Mouse (Mus musculus) midbrain, embryonic 16.5 days (tissue): ENCODE results near the gene Atp10a. TPM values are rescaled to one million over a fixed set of nuclear protein-coding genes. Genes with fewer than 3 reads are reported as not detected.

Experiments used
- ATAC-seq: fragments of 200-750 bp; cut with Nextera tagmentation; 2 replicates; pipeline ENCODE4 v1.8.0; 2017; ENCODE audit warnings: moderate TSS enrichment
- H3K27ac ChIP-seq: fragments of 300-500 bp; sonication (generic); 2 replicates; pipeline ENCODE4 v1.5.1; 2014; ENCODE audit warnings: mild to moderate bottlenecking, low read length, mixed read lengths
- H3K27me3 ChIP-seq: fragments of 300-500 bp; sonication (generic); 2 replicates; pipeline ENCODE4 v1.6.1; 2014; ENCODE audit warnings: low read depth, low read length, mixed read lengths; ENCODE audit not compliant: control insufficient read depth, insufficient read depth
- H3K36me3 ChIP-seq: fragments of 300-500 bp; sonication (generic); 2 replicates; pipeline ENCODE4 v1.6.1; 2014; ENCODE audit warnings: mild to moderate bottlenecking, low read length, moderate library complexity, mixed read lengths; ENCODE audit not compliant: control insufficient read depth, insufficient read depth
- H3K4me1 ChIP-seq: fragments of 300-500 bp; sonication (generic); 2 replicates; pipeline ENCODE4 v1.6.1; 2014; ENCODE audit warnings: mild to moderate bottlenecking, low read length, mixed read lengths; ENCODE audit not compliant: control insufficient read depth, insufficient read depth
- H3K4me2 ChIP-seq: fragments of 300-500 bp; sonication (generic); 2 replicates; pipeline ENCODE4 v1.6.1; 2014; ENCODE audit warnings: mild to moderate bottlenecking, low read length, mixed read lengths
- H3K4me3 ChIP-seq: fragments of 300-500 bp; sonication (generic); 2 replicates; pipeline ENCODE4 v1.5.1; 2014; ENCODE audit warnings: low read depth, mild to moderate bottlenecking, low read length, moderate library complexity, mixed read lengths
- H3K9ac ChIP-seq: fragments of 300-500 bp; sonication (generic); 2 replicates; pipeline ENCODE4 v1.6.1; 2014; ENCODE audit warnings: low read depth, low read length, mixed read lengths
- H3K9me3 ChIP-seq: fragments of 300-500 bp; sonication (generic); replicated peaks from 2 replicates; pipeline ENCODE4 v1.6.1; 2014; ENCODE audit warnings: mild to moderate bottlenecking, low read length, mixed read lengths; ENCODE audit not compliant: control insufficient read depth, poor library complexity, severe bottlenecking
- WGBS: fragments of 180-500 bp; shearing (Covaris S2); extraction: QIAGEN DNeasy Blood & Tissue Kit; methylation state at CpG from one replicate; pipeline ENCODE4 v1.1.7; 2014; 5-methylcytosine and 5-hydroxymethylcytosine counted together
- polyA plus RNA-seq: library from polyadenylated mRNA; unstranded; fragments of >200 nt; fragmentation: Nextera tagmentation; extraction: Ambion mirVana; gene quantifications from 2 replicates; pipeline ENCODE4 v1.2.1, GENCODE M21; 2015

The Atp10a gene
- polyA plus RNA-seq, 1 experiment from 2014 or later: 1.2 TPM

DNA sequence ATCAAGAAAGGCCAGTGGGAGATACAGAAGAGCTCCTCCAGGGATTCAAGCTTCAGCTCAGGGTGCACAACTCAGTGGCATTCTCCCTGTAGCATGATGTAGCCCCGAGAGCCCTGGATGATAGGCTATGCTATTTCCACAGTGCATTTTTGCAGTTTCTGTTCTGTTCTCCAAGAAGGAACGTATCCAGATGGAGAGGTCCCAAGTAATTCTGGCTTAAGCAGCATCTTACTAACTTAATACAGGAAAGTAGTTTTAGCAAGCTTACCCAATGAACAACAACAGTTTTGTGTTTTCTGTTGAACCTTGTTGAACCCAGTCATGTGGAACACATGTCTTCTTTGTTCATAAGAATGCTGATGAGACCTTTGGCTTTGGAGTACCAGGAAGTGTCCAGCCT lies 62.6 kb downstream of the Atp10a start:
- WGBS: 86% methylated on average over 2 of the region's 2 CpGs
- Histone ChIP-seq H3K27me3 (no peaks in the 10 kb centered on the region), H3K9me3 (no peaks in the 10 kb centered on the region), H3K27ac (no peak overlapping the region), H3K4me2 (no peak overlapping the region), H3K4me1 (no peaks in the 10 kb centered on the region), H3K4me3 (no peak overlapping the region), H3K9ac (no peak overlapping the region), H3K36me3 (no peaks in the 10 kb centered on the region)
- no peak for ATAC-seq

DNA sequence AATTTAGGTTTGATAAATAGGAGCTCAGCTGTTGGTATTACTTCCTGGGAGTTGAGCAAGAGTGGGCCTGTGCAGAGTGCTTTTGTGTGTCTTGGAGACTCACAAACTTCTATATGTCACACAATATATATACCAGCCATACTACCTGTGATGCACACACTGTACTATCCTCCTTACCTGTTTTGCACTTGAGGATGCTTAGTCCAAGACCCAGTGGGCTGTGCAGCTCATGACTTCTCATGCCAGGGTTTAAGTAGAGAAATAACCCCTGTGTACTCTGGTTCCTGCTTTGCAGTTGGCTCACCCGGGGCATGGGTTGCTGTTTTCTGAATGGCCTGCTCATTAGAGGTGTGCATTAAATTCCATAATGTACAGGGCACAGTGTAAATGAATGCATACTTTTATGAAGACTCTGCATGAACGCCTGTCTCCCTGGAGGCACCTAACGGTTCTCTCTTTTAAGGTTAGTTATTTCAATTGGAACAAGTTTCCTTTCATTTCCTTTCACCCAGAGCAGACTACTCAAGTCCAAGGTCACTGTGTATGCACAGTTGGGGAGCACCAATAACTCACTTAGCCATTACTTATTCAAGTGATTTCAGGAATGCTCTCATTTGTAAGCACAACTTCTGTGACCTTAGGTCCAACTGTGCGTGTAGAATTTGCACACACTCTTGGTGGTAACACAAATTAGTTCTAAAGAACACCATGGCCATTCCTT lies 63.4 kb downstream of the Atp10a start:
- Histone ChIP-seq H3K4me2 (no peak overlapping the region), H3K27ac (no peak overlapping the region)

DNA sequence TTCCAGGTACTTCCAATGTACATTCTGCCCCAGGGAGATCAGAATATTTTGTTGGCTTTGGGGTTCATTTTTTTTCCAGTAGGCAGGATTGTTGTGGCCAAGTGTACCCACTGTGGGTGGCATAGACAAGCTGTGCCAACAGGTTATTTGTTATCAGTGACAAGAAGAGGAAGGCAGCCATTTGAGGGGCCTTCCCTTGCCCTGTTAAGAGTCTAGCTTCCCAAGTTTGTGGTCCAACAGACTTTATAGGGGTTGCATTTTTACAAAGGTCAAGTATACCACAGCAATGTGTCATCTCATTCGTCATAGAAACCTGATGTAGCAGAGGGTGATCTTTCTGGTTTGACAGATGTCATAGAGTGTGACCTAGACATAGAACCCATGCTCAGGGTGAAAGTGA lies 66.3 kb downstream of the Atp10a start:
- Histone ChIP-seq H3K27me3 (no peaks in the 10 kb centered on the region), H3K4me1 (no peaks in the 10 kb centered on the region), H3K27ac (no peak overlapping the region), H3K36me3 (no peaks in the 10 kb centered on the region), H3K9ac (no peak overlapping the region), H3K9me3 (no peaks in the 10 kb centered on the region), H3K4me2 (no peak overlapping the region), H3K4me3 (no peak overlapping the region)
- 97% methylated on average over 1 of the region's 1 CpGs for WGBS
- no peak for ATAC-seq

More for the DNA sequence above, 63.4 kb downstream of the Atp10a start:
- no peak overlapping the region for H3K4me3 ChIP-seq
- H3K27me3 ChIP-seq: no peaks in the 10 kb centered on the region
- H3K4me1 ChIP-seq: no peaks in the 10 kb centered on the region
- no peaks in the 10 kb centered on the region for H3K9me3 ChIP-seq
- WGBS: 61% methylated on average over 4 of the region's 4 CpGs
- no peak overlapping the region for H3K9ac ChIP-seq
- H3K36me3 ChIP-seq: no peaks in the 10 kb centered on the region
- no peak for ATAC-seq

DNA sequence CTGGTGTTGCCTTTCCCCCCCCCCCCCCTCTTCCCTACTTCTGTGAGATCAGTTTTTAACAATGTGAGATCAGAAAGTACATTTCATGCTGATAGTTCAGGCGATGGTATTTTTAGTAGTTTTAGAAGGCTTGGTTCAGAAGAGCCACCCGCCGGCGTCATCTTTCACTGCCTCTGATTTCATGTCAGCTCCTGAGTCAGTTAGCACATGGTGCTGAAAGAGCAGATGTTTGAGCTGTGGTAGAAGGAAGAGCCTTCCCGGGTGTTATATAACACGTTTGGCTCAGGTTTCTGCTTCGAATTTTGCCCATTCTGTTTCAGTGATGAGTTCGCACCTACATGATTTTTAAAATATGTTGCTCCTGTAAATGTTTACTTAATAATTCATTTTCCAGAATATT lies 74.2 kb downstream of the Atp10a start:
- WGBS: 73% methylated on average over 8 of the region's 8 CpGs
- Histone ChIP-seq H3K36me3 (no peaks in the 10 kb centered on the region), H3K9ac (no peak overlapping the region), H3K4me2 (no peak overlapping the region), H3K9me3 (no peaks in the 10 kb centered on the region), H3K27me3 (no peaks in the 10 kb centered on the region), H3K4me3 (no peak overlapping the region), H3K27ac (no peak overlapping the region), H3K4me1 (no peaks in the 10 kb centered on the region)
- no peak for ATAC-seq

DNA sequence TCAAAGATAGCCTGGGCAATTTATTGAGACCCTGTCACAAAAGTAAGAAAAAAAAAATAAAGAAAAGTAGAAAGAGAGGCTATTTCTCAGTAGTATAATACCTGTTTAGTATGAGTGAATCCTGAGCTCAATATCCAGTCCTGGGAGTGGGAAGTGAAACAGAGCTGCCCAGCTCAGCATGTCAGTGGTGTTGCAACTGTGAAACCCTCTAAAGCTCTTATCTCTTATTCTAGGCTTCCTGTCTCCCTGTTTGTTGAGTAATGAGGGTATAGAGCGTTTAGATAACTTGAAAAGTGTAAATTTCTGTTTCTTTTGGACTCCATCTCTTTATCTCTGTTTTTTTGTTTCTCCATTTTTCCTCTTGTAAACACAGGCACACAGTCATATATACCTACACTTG lies 74.9 kb downstream of the Atp10a start:
- Histone ChIP-seq H3K9ac (no peak overlapping the region), H3K4me3 (no peak overlapping the region), H3K9me3 (no peaks in the 10 kb centered on the region), H3K4me1 (no peaks in the 10 kb centered on the region), H3K27ac (no peak overlapping the region), H3K4me2 (no peak overlapping the region), H3K27me3 (no peaks in the 10 kb centered on the region), H3K36me3 (no peaks in the 10 kb centered on the region)
- WGBS: 93% methylated on average over 1 of the region's 1 CpGs
- no peak for ATAC-seq

DNA sequence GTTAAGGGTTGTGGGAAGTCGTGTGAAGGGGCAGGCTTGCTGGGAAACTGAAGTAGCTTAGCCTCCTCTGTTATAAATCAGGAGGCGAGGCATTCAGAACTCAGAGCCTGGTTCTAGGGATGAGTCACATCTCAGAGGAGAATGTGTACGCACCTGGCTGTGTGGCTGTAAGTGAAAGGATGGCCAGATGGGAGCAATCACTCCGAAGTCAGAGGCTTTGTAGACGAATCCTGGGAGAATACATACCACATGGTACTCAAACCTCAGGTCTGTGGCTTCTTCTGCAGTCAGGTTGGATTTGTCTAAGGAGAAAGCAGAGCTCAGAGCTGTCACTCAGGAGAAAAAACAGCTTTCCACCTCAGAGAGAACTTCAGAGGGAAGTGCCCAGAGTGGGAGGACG lies 76.4 kb downstream of the Atp10a start:
- 80% methylated on average over 6 of the region's 6 CpGs for WGBS
- no peak overlapping the region for H3K27ac ChIP-seq

DNA sequence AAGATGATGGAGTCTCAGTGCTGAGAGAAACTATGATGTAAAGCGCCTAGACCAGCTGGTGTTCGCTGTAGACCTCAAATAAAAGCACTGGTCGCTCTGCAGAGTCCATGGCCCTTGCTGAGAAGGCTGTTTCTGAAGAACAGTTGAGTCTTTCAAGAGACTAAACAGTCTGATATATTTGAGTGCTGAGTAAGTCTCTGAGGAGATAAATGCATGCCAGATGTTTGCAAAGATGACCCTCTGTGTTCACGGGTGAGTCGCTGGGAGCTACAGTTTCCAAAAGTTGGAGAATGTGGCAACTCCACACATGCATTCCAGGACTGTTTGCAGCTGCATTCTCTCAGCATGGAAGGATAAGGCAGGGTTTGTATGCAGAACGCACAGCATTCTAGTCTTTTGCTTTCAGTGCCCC lies 77.5 kb downstream of the Atp10a start:
- ATAC-seq: no peak
- no peak overlapping the region for H3K27ac ChIP-seq

More for the DNA sequence above, 76.4 kb downstream of the Atp10a start:
- H3K9me3 ChIP-seq: no peaks in the 10 kb centered on the region
- H3K4me1 ChIP-seq: no peaks in the 10 kb centered on the region
- H3K4me2 ChIP-seq: no peak overlapping the region
- no peaks in the 10 kb centered on the region for H3K36me3 ChIP-seq
- H3K27me3 ChIP-seq: no peaks in the 10 kb centered on the region
- ATAC-seq: no peak
- H3K4me3 ChIP-seq: no peak overlapping the region
- no peak overlapping the region for H3K9ac ChIP-seq

DNA sequence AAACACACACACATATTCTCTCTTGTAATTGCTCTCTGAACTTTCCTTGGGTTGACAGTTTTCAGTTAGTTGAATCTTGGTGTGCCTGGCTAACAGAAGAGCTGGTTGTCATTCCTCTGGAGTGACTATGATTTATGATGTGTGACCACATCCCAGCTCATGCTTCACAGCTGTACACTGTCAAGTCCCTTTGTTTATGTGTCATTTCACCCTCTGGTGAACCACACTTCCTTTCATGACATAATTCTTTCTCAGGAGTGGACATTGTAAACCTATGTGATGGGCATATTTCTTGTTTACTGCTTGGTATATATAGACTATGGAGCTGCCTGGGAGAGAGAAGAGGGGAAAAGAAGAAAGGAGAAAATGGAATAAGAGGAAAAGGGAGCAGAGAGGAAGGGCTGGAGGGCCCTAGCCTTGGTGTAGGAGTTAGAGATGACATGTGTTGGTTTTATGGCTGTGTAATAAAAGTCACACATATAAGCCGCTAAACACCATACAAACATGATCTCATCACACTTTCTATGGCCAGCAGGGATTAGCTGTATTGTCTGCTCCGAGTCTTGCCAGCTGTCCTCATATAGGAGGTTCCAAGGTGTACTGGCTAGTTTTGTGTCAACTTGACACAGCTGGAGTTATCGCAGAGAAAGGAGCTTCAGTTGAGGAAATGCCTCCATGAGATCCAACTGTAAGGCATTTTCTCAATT lies 81.0 kb downstream of the Atp10a start:
- ATAC-seq: no peak
- WGBS: 93% methylated on average over 3 of the region's 3 CpGs
- no peaks in the 10 kb centered on the region for H3K4me1 ChIP-seq
- no peak overlapping the region for H3K9ac ChIP-seq
- no peak overlapping the region for H3K27ac ChIP-seq
- no peak overlapping the region for H3K4me2 ChIP-seq
- no peak overlapping the region for H3K4me3 ChIP-seq
- H3K9me3 ChIP-seq: no peaks in the 10 kb centered on the region
- H3K36me3 ChIP-seq: no peaks in the 10 kb centered on the region
- H3K27me3 ChIP-seq: no peaks in the 10 kb centered on the region

More for the DNA sequence above, 77.5 kb downstream of the Atp10a start:
- Histone ChIP-seq H3K4me1 (no peaks in the 10 kb centered on the region), H3K36me3 (no peaks in the 10 kb centered on the region), H3K4me3 (no peak overlapping the region), H3K4me2 (no peak overlapping the region), H3K9ac (no peak overlapping the region), H3K27me3 (no peaks in the 10 kb centered on the region), H3K9me3 (no peaks in the 10 kb centered on the region)
- WGBS: 84% methylated on average over 6 of the region's 6 CpGs

DNA sequence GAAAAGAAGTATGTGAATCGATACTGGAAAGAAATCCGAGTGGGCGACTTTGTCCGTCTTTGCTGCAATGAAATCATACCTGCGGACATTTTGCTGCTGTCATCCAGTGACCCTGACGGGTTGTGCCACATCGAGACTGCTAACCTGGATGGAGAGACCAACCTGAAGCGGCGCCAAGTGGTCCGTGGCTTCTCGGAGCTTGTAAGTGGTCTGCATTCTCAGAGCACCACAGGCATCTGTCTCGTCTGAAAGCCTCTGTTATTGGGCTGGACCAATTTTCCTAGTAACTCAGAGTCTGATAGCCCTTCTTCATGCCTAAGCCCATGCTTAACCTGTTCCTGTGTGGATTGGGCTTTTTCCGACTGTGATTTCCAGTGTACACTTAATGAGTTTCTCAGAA lies 84.2 kb downstream of the Atp10a start:
- Histone ChIP-seq H3K4me1 (no peaks in the 10 kb centered on the region), H3K4me3 (no peak overlapping the region), H3K9me3 (no peaks in the 10 kb centered on the region), H3K27ac (no peak overlapping the region), H3K9ac (no peak overlapping the region), H3K4me2 (no peak overlapping the region), H3K27me3 (no peaks in the 10 kb centered on the region), H3K36me3 (no peaks in the 10 kb centered on the region)
- WGBS: 95% methylated on average over 13 of the region's 13 CpGs
- ATAC-seq: no peak
